Mouse (Mus musculus) hematopoietic multipotent progenitor cell, adult 10-12 weeks (in vitro differentiated cells): ENCODE data around the gene Lrfn5. TPM values are rescaled to one million over a fixed set of nuclear protein-coding genes. Genes with fewer than 3 reads are reported as not detected.

ENCODE experiments used
- polyA plus RNA-seq: library from polyadenylated mRNA; stranded (reverse); fragments of >175 nt; gene quantifications from 2 replicates; pipeline ENCODE4 v1.2.3, GENCODE M21; 2012; ENCODE audit warnings: low replicate concordance

Lrfn5 gene
- polyA plus RNA-seq, result not detected in 2 replicates

DNA sequence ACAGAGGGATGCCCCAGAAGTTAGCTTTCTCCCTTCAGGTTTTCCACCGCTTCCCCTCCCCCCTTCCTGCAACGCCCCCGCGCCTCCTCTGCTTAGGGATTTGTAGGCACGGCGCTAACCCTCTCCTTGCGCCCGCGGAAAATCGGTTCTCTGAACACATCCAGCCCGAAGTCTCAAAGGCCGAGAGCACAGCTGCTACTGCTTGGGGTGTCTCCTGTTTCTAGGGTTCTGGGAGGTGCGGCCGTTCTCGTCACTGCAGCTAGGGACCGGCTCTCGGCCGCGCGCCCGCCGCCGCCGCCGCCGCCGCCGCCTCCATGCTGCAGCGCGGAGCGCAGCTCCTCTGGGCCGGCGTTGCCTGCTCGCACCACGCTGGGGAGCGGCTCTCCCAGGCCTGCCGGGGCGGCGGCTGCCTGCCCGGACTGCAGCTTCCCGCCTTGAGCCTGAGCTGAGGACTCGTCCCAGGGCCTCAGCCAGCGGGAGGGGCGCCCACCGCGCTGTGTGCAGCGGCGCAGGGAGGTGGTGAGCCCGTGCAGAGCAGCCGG lies at the start of gene Lrfn5:
Lrfn5 (plus strand) TSS at position 322 of the 542 bp plus-strand sequence.

